Mouse (Mus musculus) right cerebral cortex, adult 2 months (tissue): Measurements from ENCODE around the gene Ttn.

Source experiments
- DNase-seq, 2 experiments: peaks; one replicate each; pipeline ENCODE4 v3.0.0; 2021 to 2022; ENCODE audit warnings: low spot score in 2 of 2

Ttn gene

GRCm38 (mm10) chr2:76708512-76708911, 273.8 kb downstream of the Ttn start:
- DNase-seq: no peak

- no peak for DNase-seq
Measured at GRCm38 (mm10) chr2:76705655-76706054, 276.7 kb downstream of the Ttn start.

- no peak for DNase-seq
Measured at GRCm38 (mm10) chr2:76702751-76703150, 279.6 kb downstream of the Ttn start.

GRCm38 (mm10) chr2:76702188-76702587, 280.2 kb downstream of the Ttn start:
- DNase-seq: no peak

GRCm38 (mm10) chr2:76695290-76695689, 287.1 kb downstream of the Ttn start:
- no peak for DNase-seq

GRCm38 (mm10) chr2:76693765-76694164, 288.6 kb downstream of the Ttn start:
- DNase-seq: no peak

GRCm38 (mm10) chr2:76690436-76691204, 291.7 kb downstream of the Ttn start:
- no peak for DNase-seq

- DNase-seq: no peak
Measured at GRCm38 (mm10) chr2:76688162-76688561, 294.2 kb downstream of the Ttn start.

GRCm38 (mm10) chr2:76687608-76688007, 294.7 kb downstream of the Ttn start:
- no peak for DNase-seq

- DNase-seq: peak in 1 of 2 experiments; percentile 22
Measured at GRCm38 (mm10) chr2:76686986-76687385, 295.4 kb downstream of the Ttn start.

- no peak for DNase-seq
Measured at GRCm38 (mm10) chr2:76682301-76682700, 300.0 kb downstream of the Ttn start.

- DNase-seq: no peak
Measured at GRCm38 (mm10) chr2:76676401-76677226, 305.7 kb downstream of the Ttn start.

- no peak for DNase-seq
Measured at GRCm38 (mm10) chr2:76675949-76676348, 306.4 kb downstream of the Ttn start.

- no peak for DNase-seq
Measured at GRCm38 (mm10) chr2:76675451-76675850, 306.9 kb downstream of the Ttn start.

- peak; percentile 79 to 80 for DNase-seq
Measured at GRCm38 (mm10) chr2:76674725-76675427, 307.5 kb downstream of the Ttn start, which contains the start of gene Plekha3. Plekha3 (plus strand) TSS chr2:76675281.

GRCm38 (mm10) chr2:76673472-76674081, 308.8 kb downstream of the Ttn start:
- DNase-seq: no peak

GRCm38 (mm10) chr2:76672966-76673392, 309.4 kb downstream of the Ttn start, which contains the start of gene Fkbp7:
Fkbp7 (minus strand) TSS chr2:76673116.
- peak; percentile 83 to 88 for DNase-seq

GRCm38 (mm10) chr2:76672134-76672745, 310.1 kb downstream of the Ttn start:
- no peak for DNase-seq

- DNase-seq: no peak
Measured at GRCm38 (mm10) chr2:76671641-76672040, 310.7 kb downstream of the Ttn start.

GRCm38 (mm10) chr2:76667200-76667599, 315.1 kb downstream of the Ttn start:
- no peak for DNase-seq

- no peak for DNase-seq
Measured at GRCm38 (mm10) chr2:76665531-76665930, 316.8 kb downstream of the Ttn start.
